Mouse (Mus musculus): Measurements from ENCODE around the gene Dok5. TPM values are rescaled to one million over a fixed set of nuclear protein-coding genes. Genes with fewer than 3 reads are reported as not detected.
A peak's percentile ranks its signal among the peaks of the same experiment; 100 is the strongest.

Dok5 gene
- polyA plus RNA-seq, 1 experiment from 2014 or later, result 1.6 TPM

DNA sequence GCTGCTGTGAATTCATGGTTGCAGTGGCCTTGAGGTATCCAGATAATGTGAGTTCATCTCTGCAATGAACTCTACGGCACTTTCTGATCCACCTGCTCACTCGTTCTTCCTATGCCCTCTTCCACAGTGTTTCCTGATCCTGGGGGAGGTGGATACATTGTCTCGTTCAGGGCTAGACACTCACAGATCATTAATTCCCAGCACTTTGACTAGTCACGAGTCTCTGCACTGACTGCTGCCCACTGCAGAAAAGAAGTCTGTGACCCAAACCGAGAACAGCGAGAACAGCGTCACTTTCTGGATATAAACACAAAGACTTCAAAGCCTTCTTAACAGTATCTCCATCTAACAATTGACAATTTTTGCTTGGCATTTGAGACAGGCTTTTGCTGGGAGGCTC lies 125.9 kb downstream of the Dok5 start:
- DNase-seq (ENCODE audit: low spot score), result no peak

GRCm38 (mm10) chr2:170858640-170859039 lies 127.0 kb downstream of the Dok5 start:
- DNase-seq (ENCODE audit: low spot score), result no peak

DNA sequence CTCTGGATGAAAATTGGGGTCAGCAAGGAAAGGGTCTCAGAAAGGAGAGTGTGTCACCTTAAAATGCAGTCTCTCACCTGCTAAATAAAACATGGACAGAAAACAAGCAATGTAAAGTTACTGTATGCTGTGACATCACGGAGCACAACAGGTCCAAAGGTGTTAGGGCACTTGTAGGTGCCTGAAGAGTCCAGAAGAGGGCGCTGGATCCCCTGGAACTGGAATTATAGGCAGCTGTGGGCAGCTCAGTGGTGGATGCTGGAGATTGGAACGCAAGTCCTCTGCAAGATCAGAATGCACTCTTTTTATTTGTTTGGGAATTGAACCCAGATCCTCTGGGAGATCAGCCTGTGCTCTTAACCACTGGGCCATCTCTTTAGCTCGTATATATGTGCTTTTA lies 129.0 kb downstream of the Dok5 start:
- DNase-seq (ENCODE audit: low spot score), result no peak

DNA sequence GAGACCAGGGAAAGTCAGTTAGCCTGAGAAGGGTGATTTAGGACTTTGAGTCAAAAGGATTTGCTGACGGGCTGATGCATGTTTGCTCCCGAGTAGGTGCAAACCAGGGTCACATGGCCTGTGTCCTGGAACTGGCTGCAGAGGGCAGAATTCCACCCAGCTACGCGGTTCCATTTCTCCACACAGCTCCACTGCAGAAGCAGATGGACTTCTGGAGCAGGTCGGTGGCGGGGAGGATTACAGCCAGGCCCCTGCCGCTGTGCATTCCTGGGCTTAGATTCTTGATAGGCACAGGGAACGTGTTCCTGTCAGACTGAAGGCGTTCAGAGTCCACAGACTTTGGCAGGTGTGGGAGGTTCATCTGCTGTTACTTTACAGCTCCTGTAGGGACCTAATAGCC lies 131.2 kb downstream of the Dok5 start:
- DNase-seq (ENCODE audit: low spot score), result no peak

DNA sequence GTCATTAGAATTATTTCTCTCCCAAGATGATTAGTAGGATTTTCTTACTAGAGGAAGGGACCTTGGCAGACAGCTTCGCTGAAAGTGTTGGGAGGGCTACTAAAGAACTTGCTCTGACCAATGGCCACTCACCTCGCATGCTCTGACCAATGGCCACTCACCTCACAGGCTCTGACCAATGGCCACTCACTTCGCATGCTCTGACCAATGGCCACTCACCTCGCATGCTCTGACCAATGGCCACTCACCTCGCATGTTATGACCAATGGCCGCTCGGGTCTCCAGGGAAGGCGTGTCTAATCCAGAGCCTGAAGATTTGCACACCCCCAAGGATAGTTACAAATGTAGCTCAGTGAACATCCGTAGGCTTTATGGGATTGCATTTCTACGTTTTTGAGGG lies 131.6 kb downstream of the Dok5 start:
- no peak for DNase-seq (ENCODE audit: low spot score)

DNA sequence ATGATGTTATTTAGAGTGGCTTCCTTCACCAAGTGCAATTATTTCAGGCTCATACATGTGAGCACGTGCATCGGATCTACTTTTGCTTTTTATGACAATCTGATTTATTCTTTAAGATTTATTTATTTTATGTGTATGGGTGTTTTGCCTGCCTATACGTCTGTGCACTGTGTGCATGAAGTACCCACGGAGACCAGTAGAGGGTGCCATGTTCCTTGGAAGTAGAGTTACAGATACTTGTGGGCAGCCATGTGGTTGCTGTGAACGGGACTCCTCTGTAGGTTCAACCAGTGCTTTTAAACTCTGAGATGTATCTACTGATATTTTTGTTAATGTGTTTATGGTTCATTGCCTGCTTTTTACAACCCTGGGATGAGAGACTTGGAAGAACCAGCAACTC lies 132.4 kb downstream of the Dok5 start:
- DNase-seq (ENCODE audit: low spot score), result no peak

DNA sequence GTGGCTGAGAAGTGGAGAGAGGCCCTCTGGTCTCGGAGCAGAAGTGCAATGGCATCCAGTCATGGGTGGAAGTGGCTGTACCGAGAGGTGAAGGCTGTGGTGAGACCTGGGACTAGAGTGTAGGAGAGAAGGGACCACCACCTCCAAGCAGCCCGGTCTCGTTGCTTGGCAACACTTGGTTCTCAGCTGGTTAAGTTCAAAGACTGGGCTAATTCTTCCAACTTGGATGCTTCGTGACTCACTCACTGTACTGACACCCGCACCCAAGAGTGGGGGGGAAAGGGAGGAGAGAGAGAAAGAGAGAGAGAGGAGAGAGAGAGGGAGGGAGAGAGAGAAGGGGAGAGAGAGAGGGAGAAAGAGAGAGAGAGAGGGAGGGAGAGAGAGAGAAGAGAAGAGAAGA lies 133.2 kb downstream of the Dok5 start:
- no peak for DNase-seq (ENCODE audit: low spot score)

DNA sequence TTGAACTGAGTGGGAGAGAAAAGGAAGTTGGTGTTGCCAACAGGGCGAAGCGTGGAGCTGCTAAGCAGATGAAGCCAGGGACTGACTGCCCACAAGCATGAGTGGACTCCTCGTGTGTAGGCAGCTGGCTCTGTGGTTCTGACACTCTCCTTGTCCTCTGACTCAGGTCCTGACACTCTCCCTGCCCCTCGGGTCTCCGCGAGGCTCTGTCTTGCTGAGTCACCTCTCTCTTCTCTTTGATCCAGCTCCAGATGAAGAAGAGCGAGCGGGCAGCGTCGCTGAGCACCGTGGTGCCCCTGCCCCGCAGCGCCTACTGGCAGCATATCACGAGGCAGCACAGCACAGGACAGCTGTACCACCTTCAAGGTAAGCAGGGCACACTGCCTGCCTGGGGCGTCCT lies 139.0 kb downstream of the Dok5 start:
- no peak for DNase-seq (ENCODE audit: low spot score)

DNA sequence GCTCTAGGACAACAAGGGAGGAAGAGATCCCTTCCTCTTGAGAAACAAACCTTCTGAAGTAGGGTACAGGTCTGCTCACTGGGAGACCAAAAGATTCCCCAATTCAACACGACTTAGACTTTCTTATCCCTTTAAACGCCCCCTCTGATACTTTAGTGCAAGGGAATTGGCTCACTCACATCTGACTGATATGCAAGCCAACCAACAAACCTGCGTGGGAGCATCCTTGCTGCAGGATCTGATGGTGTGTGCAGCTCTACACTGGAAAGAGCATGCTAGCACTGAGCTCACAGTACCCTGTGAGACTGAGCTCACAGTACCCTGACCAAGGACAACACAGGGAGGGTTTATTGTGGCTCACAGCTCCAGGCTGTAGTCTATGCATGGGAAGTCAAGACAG lies 139.9 kb downstream of the Dok5 start:
- no peak for DNase-seq (ENCODE audit: low spot score)

GRCm38 (mm10) chr2:170873382-170873781 lies 141.8 kb downstream of the Dok5 start:
- DNase-seq (ENCODE audit: low spot score), result peak; percentile 56

DNA sequence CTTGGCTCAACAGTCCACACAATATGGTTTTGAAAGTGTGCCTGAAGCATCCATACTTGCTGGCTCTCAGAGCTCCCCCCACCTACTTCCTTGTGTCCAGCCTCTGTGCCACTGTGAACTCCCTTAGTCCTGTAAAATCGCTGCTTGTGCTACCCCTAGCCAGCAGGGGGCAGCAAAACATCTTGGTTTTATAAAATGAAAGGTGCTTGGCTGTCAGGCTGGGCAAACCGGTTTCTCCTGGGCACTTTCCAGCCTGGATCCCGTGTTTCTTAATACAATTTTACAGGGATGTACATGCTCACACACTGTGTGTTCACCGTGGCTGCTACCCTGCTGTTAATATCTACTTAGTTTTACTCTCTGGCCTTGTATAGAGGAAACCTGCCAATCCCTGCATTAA lies 145.9 kb downstream of the Dok5 start:
- DNase-seq (ENCODE audit: low spot score), result peak; percentile 53

DNA sequence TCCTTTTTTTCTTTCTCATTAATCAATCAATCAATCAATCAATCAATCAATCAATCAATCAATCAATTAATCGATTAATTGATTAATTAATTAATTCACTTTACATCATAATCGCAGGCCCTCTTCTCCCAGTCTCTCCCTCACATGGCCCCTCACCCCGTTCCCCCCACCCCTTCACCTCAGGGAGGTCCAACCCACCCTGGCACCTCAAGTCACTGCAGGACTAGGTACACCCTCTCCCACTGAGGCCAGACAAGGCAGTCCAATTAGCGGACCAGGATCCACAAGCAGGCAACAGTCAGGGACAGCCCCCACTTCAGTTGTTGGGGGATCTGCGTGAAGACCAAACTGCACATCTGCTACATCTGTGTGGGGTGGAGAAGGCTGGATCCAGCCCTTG lies 146.3 kb downstream of the Dok5 start:
- no peak for DNase-seq (ENCODE audit: low spot score)

DNA sequence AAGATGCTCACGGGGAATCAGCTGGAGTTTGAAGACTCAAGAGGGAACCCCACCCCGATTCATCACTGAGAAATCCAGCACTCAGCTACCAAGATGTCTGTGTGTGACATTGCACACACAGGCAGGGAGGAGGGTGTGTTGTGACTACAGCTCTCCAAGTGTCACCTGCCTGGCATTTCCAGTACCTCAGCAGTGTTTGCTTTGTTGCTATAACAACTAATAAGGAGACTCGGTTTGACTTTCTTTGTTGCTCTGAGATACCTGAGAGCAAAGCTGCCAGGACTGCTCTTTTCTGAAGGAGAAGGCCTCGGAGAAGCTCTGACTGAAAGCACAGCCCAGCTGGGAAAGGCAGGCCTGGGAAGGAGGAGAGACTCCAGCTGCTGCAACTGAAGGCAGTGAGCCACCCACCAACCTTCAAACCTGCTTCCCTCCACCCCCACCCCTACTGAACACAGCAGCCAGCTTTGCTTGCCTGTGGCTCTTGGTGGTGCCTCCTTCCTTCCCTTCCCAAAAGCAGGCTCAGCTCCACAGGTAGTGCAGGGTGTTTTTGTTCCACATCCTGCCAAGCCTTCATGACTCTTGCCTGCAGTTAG lies 152.7 kb downstream of the Dok5 start:
- DNase-seq (ENCODE audit: low spot score), result no peak

GRCm38 (mm10) chr2:170887984-170888383 lies 156.4 kb downstream of the Dok5 start:
- DNase-seq (ENCODE audit: low spot score), result peak; percentile 5

DNA sequence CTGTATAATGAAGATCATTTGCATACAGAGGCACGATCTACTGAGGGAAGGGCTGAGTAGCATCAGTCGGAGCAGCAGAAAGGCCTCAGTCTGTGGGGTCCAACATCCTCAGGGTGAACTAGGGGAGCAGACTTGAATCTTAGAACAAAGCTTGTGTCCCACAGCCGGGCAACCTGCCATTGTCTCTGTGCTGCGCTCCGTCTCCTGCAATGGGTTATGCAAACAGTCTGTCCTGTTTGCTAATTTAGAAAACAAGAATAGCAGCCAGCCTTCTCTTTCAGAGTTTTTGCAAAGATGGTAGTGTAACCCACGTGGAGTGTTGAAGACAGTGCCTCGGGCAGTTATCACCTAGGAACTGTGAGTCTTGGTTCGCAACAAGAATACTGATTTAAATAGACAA lies 163.5 kb downstream of the Dok5 start:
- no peak for DNase-seq (ENCODE audit: low spot score)

- no peak for DNase-seq (ENCODE audit: low spot score)
Observed at GRCm38 (mm10) chr2:170902204-170903028, 170.8 kb downstream of the Dok5 start.

DNA sequence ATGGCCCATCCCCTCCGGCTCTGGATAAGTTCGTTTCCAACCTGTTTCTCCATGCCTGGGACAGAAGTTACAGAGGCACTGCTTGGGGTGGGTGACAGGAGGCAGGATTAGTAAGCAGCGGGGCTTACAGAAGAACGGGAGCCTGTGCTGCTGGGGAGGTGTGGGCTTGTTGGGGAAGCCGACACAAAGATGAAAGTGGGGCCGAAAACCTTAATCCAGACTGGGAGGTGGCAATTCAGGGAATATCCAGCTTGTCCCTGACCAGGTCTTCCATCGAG lies 171.4 kb downstream of the Dok5 start:
- DNase-seq (ENCODE audit: low spot score), result no peak

DNA sequence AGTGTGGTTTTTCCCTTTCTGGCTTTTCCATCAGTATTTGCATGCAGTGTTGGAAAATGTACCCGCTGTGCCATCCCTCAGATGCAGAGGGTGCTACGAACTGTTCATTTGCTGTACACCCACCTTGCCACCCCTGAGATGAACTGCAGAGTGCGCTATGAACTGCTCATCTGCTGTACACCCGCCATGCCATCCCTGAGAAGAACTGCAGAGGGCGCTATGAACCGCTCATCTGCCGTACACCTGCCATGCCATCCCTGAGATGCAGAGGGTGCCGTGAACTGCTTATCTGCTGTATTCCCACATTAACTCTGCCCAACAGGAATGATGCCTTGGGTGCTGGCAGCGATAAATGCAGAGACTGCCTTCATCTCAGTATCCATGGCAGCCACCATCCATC lies 171.8 kb downstream of the Dok5 start:
- DNase-seq (ENCODE audit: low spot score), result no peak

DNA sequence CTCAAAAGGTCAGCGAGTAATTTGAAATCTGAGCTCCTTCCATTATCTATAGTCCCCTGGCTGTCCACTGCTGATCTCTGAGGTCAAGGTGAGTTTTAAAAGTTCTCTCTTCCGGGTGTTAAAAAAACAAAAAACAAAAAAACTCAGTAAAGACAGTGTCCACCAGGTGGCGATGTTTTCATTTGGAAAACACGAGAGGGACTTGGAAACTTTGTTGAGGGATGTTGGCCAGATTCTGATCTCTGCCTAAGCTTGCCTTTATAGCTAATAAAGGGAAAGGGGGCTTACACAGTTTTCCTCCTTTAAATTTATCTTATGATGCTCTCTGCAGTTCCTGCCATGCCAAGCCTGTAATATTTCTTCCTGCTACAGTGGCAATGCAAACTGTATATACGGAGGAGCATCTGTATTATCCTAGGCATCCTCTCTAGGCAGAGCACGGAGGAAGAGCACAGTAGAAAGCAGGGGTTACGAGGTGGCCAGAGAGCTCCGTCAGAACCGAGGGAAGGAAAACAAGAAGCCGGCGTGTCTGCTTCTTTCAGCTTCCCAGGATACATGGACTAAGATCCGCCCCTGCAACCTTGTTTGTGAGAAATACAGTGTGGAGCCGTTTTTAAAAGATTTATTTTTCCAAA lies 181.1 kb downstream of the Dok5 start:
- DNase-seq (ENCODE audit: low spot score), result peak; percentile 23

DNA sequence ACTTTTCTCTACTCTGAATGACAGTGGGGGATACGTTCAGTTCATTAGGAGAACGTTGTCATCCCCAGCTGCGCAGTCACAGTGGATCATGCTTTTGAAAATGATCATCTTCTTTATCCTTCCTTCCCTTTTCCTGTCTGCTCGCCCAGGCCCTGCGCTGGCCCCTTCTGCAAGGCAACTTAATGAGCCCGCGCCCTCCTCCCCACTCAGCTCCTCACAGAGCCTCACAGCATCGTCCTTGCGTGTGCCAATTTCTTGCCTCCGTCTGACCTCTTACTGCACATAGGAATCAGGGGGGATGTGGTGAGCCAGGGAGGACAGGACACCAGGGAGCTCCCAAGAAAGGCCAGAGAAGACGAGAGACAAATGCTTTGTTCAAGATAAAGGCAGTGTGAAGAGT lies 182.3 kb downstream of the Dok5 start:
- DNase-seq (ENCODE audit: low spot score), result no peak

- no peak for DNase-seq (ENCODE audit: low spot score)
Observed at GRCm38 (mm10) chr2:170915646-170916045, 184.0 kb downstream of the Dok5 start.

DNA sequence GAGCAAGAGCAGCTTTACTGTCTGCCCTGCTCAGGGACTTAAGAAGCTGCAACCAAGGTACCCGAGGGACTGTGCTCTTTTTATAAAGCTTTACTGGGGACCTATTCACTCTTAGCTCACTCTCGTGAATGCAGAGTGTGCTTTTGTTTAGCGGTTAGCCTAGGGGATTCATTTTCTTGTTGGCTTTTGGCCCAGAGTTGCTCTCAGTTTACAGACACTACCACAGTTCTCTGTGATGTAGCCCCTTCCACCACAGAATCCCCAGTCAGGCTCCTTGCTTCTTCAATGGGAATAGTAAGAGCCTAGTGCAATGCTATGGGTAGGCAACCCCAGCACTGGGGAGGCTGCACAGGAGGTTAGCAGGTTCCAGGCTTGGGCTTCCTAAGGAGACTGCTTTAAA lies 190.7 kb downstream of the Dok5 start:
- DNase-seq (ENCODE audit: low spot score), result no peak

- no peak for DNase-seq (ENCODE audit: low spot score)
Observed at GRCm38 (mm10) chr2:170924131-170924530, 192.5 kb downstream of the Dok5 start.

All from thymus, postnatal 0 days (tissue).